Mouse (Mus musculus) cerebellum, adult 2 months (tissue): ENCODE measurements around the gene Cyb5b. TPM values are rescaled to one million over a fixed set of nuclear protein-coding genes. Genes with fewer than 3 reads are reported as not detected.
A peak's percentile ranks its signal among the peaks of the same experiment; 100 is the strongest.

Experiments used
- DNase-seq, 2 experiments: peaks; one replicate each; pipeline ENCODE4 v3.0.0; 2021
- H3K27ac ChIP-seq: fragments of 200-500 bp; 2 replicates; pipeline ENCODE4 v1.5.1; 2012; ENCODE audit warnings: low read length, control low read depth, inconsistent platforms; ENCODE audit not compliant: insufficient read depth
- H3K27me3 ChIP-seq: fragments of 200-500 bp; 2 replicates; pipeline ENCODE4 v1.6.1; 2012; ENCODE audit warnings: inconsistent platforms, mild to moderate bottlenecking, low read length, moderate library complexity; ENCODE audit not compliant: control insufficient read depth, insufficient read depth
- H3K4me1 ChIP-seq: fragments of 200-500 bp; 2 replicates; pipeline ENCODE4 v1.6.1; 2011; ENCODE audit warnings: low read length; ENCODE audit not compliant: control insufficient read depth, insufficient read depth
- H3K4me3 ChIP-seq: fragments of 200-500 bp; replicated peaks from 2 replicates; pipeline ENCODE3; 2011; ENCODE audit warnings: mild to moderate bottlenecking, low read depth, low read length, control low read depth; ENCODE audit not compliant: insufficient read depth
- CTCF ChIP-seq: fragments of 200-500 bp; IDR thresholded peaks from 2 replicates; pipeline ENCODE4 v1.5.1; 2011; ENCODE audit warnings: low read depth, mild to moderate bottlenecking, control low read depth, low read length, moderate library complexity, borderline replicate concordance; ENCODE audit not compliant: insufficient read depth
- POLR2A ChIP-seq: fragments of 200-500 bp; IDR thresholded peaks from 2 replicates; pipeline ENCODE4 v1.6.1; 2011; ENCODE audit warnings: low read length, control low read depth, borderline replicate concordance; ENCODE audit not compliant: insufficient read depth
- WGBS: fragments of 180-500 bp; shearing (Covaris S2); methylation state at CpG from one replicate; pipeline ENCODE4 v1.1.7; 2018; 5-methylcytosine and 5-hydroxymethylcytosine counted together
- polyA plus RNA-seq: library from polyadenylated mRNA; depleted of rRNA; stranded (reverse); fragments of >200 nt; gene quantifications from 2 replicates; pipeline ENCODE4 v1.2.3, GENCODE M21; 2012

The Cyb5b gene
- polyA plus RNA-seq, 1 experiment: 90.3 TPM

GRCm38 (mm10) chr8:107192631-107193030 lies 42.2 kb downstream of the Cyb5b start:
- no peak for TF ChIP-seq POLR2A
- no peak for TF ChIP-seq CTCF
- DNase-seq: no peak
- no peaks in the 10 kb centered on the region for H3K27me3 ChIP-seq
- 26% methylated on average over 8 of the region's 8 CpGs for WGBS
- H3K4me3 ChIP-seq: no peak overlapping the region
- H3K27ac ChIP-seq: no peak overlapping the region
- H3K4me1 ChIP-seq: no peaks in the 10 kb centered on the region

- Histone ChIP-seq H3K4me1 (no peaks in the 10 kb centered on the region), H3K4me3 (no peak overlapping the region), H3K27ac (no peak overlapping the region), H3K27me3 (no peaks in the 10 kb centered on the region)
- no peak for TF ChIP-seq CTCF
- TF ChIP-seq POLR2A: no peak
- DNase-seq: no peak
- 87% methylated on average over 6 of the region's 6 CpGs for WGBS
These were observed 42.9 kb downstream of the Cyb5b start for GRCm38 (mm10) chr8:107193331-107193730.

- DNase-seq: no peak
- 76% methylated on average over 14 of the region's 14 CpGs for WGBS
- no peak overlapping the region for H3K4me3 ChIP-seq
- no peak for TF ChIP-seq POLR2A
- TF ChIP-seq CTCF: no peak
- H3K27me3 ChIP-seq: no peaks in the 10 kb centered on the region
- H3K4me1 ChIP-seq: no peaks in the 10 kb centered on the region
- H3K27ac ChIP-seq: no peak overlapping the region
These were observed 44.5 kb downstream of the Cyb5b start for GRCm38 (mm10) chr8:107194786-107195451.

- no peak overlapping the region for H3K27ac ChIP-seq
- WGBS: 53% methylated on average over 24 of the region's 24 CpGs
These were observed 47.7 kb downstream of the Cyb5b start for GRCm38 (mm10) chr8:107197901-107198826.

DNA sequence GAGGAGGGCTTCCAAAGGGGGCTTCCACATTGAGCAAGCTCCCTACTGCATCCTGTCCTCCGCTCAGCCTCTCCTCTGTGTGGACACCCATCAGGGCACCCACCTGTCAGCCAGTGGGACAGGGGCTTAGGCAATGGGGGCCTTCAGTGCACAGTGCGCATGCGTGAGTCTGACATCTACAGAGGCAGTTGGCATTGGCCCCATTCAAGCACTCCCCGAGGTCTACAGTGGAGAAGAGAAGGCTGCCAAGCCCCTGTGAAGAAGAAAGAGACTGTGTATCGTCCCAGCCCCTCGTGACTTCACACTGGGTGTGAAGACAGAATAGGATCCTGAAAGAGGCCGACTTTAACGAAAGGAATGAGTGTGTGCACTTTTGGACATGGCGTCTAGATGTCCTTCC lies 54.7 kb downstream of the Cyb5b start:
- no peak for DNase-seq
- H3K27me3 ChIP-seq: no peaks in the 10 kb centered on the region
- 33% methylated on average over 9 of the region's 9 CpGs for WGBS
- H3K4me3 ChIP-seq: peak overlapping the region; percentile 21
- H3K4me1 ChIP-seq: peaks cover 21% of the 10 kb centered on the region
- H3K27ac ChIP-seq: peak overlapping the region; percentile 43
- TF ChIP-seq CTCF (no peak), POLR2A (no peak)

More at GRCm38 (mm10) chr8:107197901-107198826, 47.7 kb downstream of the Cyb5b start:
- H3K4me1 ChIP-seq: no peaks in the 10 kb centered on the region
- H3K27me3 ChIP-seq: no peaks in the 10 kb centered on the region
- H3K4me3 ChIP-seq: no peak overlapping the region
- no peak for DNase-seq
- TF ChIP-seq CTCF (no peak), POLR2A (no peak)

GRCm38 (mm10) chr8:107205701-107206561 lies 55.5 kb downstream of the Cyb5b start:
- H3K4me1 ChIP-seq: peaks cover 21% of the 10 kb centered on the region
- H3K4me3 ChIP-seq: peak overlapping the region; percentile 23
- H3K27ac ChIP-seq: peak overlapping the region; percentile 43; the same call in 1 of the 2 replicates
- DNase-seq: peak; percentile 81 to 85
- TF ChIP-seq CTCF: no peak
- no peak for TF ChIP-seq POLR2A
- H3K27me3 ChIP-seq: no peaks in the 10 kb centered on the region
- 5% methylated on average over 23 of the region's 23 CpGs for WGBS
